Mouse (Mus musculus) stomach, postnatal 0 days (tissue): ENCODE measurements around the gene Mlxipl. TPM values are rescaled to one million over a fixed set of nuclear protein-coding genes. Genes with fewer than 3 reads are reported as not detected.

Source experiments
- ATAC-seq: fragments of 200-750 bp; cut with Nextera tagmentation; 2 replicates; pipeline ENCODE4 v1.8.0; 2017; ENCODE audit not compliant: low FRiP score, low TSS enrichment
- DNase-seq: peaks from one replicate; pipeline ENCODE4 v3.0.0-alpha.2; 2016; ENCODE audit warnings: low spot score
- H3K27ac ChIP-seq: fragments of 300-500 bp; sonication (generic); replicated peaks from 2 replicates; pipeline ENCODE4 v1.5.1; 2014; ENCODE audit warnings: mild to moderate bottlenecking, control low read depth
- H3K27me3 ChIP-seq: fragments of 300-500 bp; sonication (generic); 2 replicates; pipeline ENCODE4 v1.6.1; 2014; ENCODE audit warnings: low read length; ENCODE audit not compliant: control insufficient read depth, insufficient read depth
- H3K36me3 ChIP-seq: fragments of 300-500 bp; sonication (generic); 2 replicates; pipeline ENCODE4 v1.6.1; 2014; ENCODE audit warnings: low read length, mixed read lengths; ENCODE audit not compliant: control insufficient read depth, insufficient read depth
- H3K4me1 ChIP-seq: fragments of 300-500 bp; sonication (generic); replicated peaks from 2 replicates; pipeline ENCODE4 v1.6.1; 2014; ENCODE audit warnings: antibody characterized with exemption; ENCODE audit not compliant: control insufficient read depth, insufficient read depth
- H3K4me2 ChIP-seq: fragments of 300-500 bp; sonication (generic); replicated peaks from 2 replicates; pipeline ENCODE4 v1.6.1; 2014; ENCODE audit warnings: low read depth, mild to moderate bottlenecking, control low read depth, moderate library complexity
- H3K4me3 ChIP-seq: fragments of 300-500 bp; sonication (generic); 2 replicates; pipeline ENCODE4 v1.5.1; 2014; ENCODE audit warnings: low read depth, low read length, control low read depth
- H3K9ac ChIP-seq: fragments of 300-500 bp; sonication (generic); 2 replicates; pipeline ENCODE4 v1.6.1; 2014; ENCODE audit warnings: mild to moderate bottlenecking, low read length, control low read depth, mixed read lengths
- H3K9me3 ChIP-seq: fragments of 300-500 bp; sonication (generic); 2 replicates; pipeline ENCODE4 v1.6.1; 2016; ENCODE audit warnings: low read length; ENCODE audit not compliant: control insufficient read depth
- CTCF ChIP-seq: IDR thresholded peaks from 2 replicates; pipeline ENCODE4 v1.5.1; 2016; ENCODE audit warnings: antibody characterized with exemption, low read depth, mild to moderate bottlenecking, moderate library complexity
- EP300 ChIP-seq: optimal IDR thresholded peaks from 2 replicates; pipeline ENCODE3; 2016; ENCODE audit warnings: antibody characterized with exemption
- WGBS: fragments of 180-500 bp; shearing (Covaris S2); extraction: QIAGEN DNeasy Blood & Tissue Kit; methylation state at CpG from one replicate; pipeline ENCODE4 v1.1.7; 2014; 5-methylcytosine and 5-hydroxymethylcytosine counted together
- polyA plus RNA-seq: library from polyadenylated mRNA; unstranded; fragments of >200 nt; fragmentation: Nextera tagmentation; extraction: Ambion mirVana; gene quantifications from 2 replicates; pipeline ENCODE4 v1.2.1, GENCODE M21; 2015

Gene Mlxipl
- polyA plus RNA-seq, 1 experiment from 2014 or later = 0.22 TPM

DNA sequence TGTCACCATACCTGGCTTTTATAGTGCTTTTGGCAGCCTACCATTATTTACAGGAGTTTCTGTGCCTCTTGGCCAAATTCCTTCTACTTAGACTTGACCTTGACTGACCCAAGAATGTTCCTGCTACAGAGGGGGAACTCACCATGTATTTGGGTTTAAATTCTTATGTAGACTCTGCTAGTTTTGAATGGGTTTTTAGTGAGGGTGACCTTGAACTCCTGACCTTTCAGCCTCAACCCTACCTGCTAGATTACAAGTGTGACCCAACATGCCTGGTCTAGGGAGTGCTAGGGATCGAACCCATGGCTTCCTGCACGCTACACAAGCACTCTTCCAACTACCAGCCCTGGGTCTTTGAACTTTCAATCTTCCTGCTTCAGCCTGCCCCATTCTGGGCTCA lies 17.6 kb upstream of the Mlxipl start:
- Histone ChIP-seq H3K36me3 (no peaks in the 10 kb centered on the region), H3K27ac (no peak overlapping the region), H3K9ac (no peak overlapping the region), H3K4me2 (no peak overlapping the region), H3K9me3 (no peaks in the 10 kb centered on the region), H3K4me1 (no peaks in the 10 kb centered on the region), H3K27me3 (no peaks in the 10 kb centered on the region), H3K4me3 (no peak overlapping the region)
- TF ChIP-seq CTCF (no peak), EP300 (no peak)
- DNase-seq = no peak
- ATAC-seq = no peak
- WGBS = 95% methylated on average over 2 of the region's 2 CpGs

DNA sequence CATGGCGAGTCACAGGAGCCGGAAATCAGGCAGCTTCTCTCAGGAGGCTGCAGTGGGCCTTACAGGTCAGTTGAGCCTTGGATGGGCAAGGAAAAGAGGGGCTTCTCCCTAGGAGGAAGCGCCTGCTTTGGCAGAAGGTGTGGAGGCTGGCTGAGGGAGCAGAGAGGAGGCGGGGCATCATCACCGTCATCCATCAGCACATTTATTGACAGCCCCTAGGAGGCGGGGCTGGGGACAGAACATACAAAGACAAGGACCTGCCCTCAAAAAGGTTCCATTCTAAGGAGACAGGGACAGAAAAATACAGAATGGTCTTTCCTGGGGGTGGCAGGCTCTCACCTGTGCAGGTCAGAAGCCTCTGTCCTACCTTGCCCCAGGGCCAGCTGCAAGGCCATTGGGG lies 17.0 kb upstream of the Mlxipl start:
- Histone ChIP-seq H3K4me1 (no peaks in the 10 kb centered on the region), H3K4me2 (no peak overlapping the region), H3K36me3 (no peaks in the 10 kb centered on the region), H3K27me3 (no peaks in the 10 kb centered on the region), H3K9me3 (no peaks in the 10 kb centered on the region), H3K9ac (no peak overlapping the region), H3K27ac (no peak overlapping the region), H3K4me3 (no peak overlapping the region)
- ATAC-seq (no peak), DNase-seq (no peak)
- TF ChIP-seq EP300 (no peak), CTCF (no peak)
- WGBS = 71% methylated on average over 6 of the region's 6 CpGs

DNA sequence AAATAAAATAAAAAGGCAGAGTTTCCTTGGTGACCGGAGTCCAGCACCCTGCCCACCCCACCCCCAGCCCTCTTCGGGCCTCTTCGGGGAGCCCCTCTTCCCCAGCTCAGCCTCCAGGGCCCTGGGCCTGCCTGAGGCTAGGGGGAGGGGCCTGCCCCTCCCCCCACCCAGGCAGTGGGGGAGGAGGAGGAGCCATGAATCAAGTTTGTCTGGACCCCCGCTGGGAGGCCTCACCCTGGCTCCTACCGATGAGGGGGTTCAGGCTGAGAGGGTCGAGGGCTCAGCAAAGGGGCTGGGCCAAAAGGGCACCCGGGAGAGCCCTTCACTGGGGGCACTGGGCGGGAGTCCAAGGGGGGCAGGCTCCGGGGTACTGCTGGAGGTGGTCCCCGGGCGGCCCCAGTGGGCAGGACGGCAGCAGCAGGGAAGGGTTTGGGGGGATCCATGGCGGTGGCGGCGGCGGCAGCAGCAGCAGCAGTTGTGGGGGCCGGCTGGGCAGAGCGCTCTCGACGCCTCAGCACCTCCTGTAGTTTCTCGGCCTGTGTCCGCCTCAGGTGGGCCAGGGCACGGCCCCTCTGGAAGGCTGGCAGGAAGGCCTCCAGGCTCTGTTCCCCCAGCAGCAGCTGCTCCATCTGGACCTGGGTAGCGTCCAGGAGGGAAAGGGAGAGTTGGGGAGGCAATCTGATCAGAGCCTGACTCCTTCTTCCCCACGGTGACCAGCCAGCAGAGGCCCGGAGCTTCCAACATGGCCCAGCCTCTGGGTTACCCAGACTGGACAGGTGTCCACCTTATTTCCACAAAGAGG lies 16.1 kb upstream of the Mlxipl start:
- peak overlapping the region; percentile 2; the same call in 1 of the 2 replicates for H3K9ac ChIP-seq
- no peak for TF ChIP-seq EP300
- no peak for TF ChIP-seq CTCF
- no peaks in the 10 kb centered on the region for H3K9me3 ChIP-seq
- no peaks in the 10 kb centered on the region for H3K27me3 ChIP-seq
- no peaks in the 10 kb centered on the region for H3K36me3 ChIP-seq
- DNase-seq (no peak), ATAC-seq (no peak)
- no peak overlapping the region for H3K4me3 ChIP-seq
- 34% methylated on average over 18 of the region's 26 CpGs for WGBS
- H3K4me2 ChIP-seq = no peak overlapping the region
- H3K4me1 ChIP-seq = no peaks in the 10 kb centered on the region
- H3K27ac ChIP-seq = no peak overlapping the region

GRCm38 (mm10) chr5:135075655-135076054 lies 14.0 kb upstream of the Mlxipl start:
- Histone ChIP-seq H3K4me3 (no peak overlapping the region), H3K4me1 (no peaks in the 10 kb centered on the region), H3K9me3 (no peaks in the 10 kb centered on the region), H3K9ac (no peak overlapping the region), H3K27ac (no peak overlapping the region), H3K27me3 (no peaks in the 10 kb centered on the region), H3K36me3 (no peaks in the 10 kb centered on the region), H3K4me2 (no peak overlapping the region)
- 61% methylated on average over 4 of the region's 4 CpGs for WGBS
- DNase-seq = no peak
- TF ChIP-seq EP300 (no peak), CTCF (peak; percentile 42)
- no peak for ATAC-seq

DNA sequence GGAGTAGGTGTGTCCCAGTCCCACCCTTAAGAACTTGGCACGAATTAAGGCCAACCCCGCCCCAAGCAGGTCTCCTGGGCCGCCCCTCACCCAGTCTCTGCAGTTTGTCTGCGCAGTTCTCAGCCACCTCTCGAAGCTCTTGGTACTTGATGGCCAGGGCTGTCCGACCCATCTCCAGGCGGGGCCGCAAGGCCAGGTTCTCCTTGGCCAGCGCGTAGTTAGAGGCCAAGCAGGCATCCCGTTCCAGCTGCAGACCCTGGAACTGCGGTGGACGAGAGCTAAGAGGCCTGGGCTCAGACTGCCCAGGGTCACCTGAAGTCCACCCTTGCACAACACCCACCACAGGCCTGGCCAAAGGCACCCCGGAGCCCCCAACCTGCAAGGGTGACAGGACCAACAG lies 13.3 kb upstream of the Mlxipl start:
- Histone ChIP-seq H3K4me3 (no peak overlapping the region), H3K4me2 (no peak overlapping the region), H3K9me3 (no peaks in the 10 kb centered on the region), H3K27ac (no peak overlapping the region), H3K27me3 (no peaks in the 10 kb centered on the region), H3K36me3 (no peaks in the 10 kb centered on the region), H3K9ac (no peak overlapping the region), H3K4me1 (no peaks in the 10 kb centered on the region)
- TF ChIP-seq EP300 (no peak), CTCF (no peak)
- DNase-seq (no peak), ATAC-seq (no peak)
- WGBS = 78% methylated on average over 14 of the region's 14 CpGs

DNA sequence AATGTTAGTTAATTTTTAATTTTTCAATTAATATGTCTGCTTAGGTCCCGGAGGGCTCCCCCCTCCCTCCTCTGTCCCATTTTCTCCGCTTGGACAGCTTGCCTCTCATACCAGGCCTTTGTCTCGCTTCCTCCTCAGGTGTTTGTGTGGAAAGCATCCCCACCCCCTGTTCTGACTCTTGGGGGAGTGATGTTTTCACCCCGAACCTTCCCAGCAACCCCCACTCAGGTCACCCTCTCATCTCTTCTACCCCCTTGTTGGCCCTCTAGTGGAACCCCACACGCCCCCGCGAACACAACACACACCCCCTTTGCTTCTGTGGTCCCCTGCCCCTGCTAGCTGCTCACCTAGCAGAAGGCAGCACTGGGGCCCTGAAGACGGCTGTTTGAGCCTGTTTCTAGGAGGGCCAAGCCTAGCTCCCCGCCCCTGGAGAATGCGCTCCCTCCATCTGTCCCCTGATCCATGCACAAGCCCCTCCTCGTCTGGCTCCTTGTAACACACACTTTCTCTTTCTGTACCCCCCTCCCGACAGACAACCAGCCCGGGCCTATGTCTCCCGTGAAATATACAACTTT lies 12.7 kb upstream of the Mlxipl start:
- no peak overlapping the region for H3K27ac ChIP-seq

More for the DNA sequence above, 12.7 kb upstream of the Mlxipl start:
- peak overlapping the region; percentile 80 for H3K4me3 ChIP-seq
- TF ChIP-seq CTCF (no peak), EP300 (no peak)
- peak; percentile 29 for DNase-seq
- H3K36me3 ChIP-seq = no peaks in the 10 kb centered on the region
- H3K27me3 ChIP-seq = no peaks in the 10 kb centered on the region
- H3K4me2 ChIP-seq = peak overlapping the region; percentile 94
- peak; percentile 22; the same call in 1 of the 2 replicates for ATAC-seq
- no peaks in the 10 kb centered on the region for H3K9me3 ChIP-seq
- peak overlapping the region; percentile 90 for H3K9ac ChIP-seq
- no peaks in the 10 kb centered on the region for H3K4me1 ChIP-seq
- 17% methylated on average over 14 of the region's 14 CpGs for WGBS
